Mouse (Mus musculus): ENCODE data around the gene 2610318N02Rik. TPM values are rescaled to one million over a fixed set of nuclear protein-coding genes. Genes with fewer than 3 reads are reported as not detected.
A peak's percentile ranks its signal among the peaks of the same experiment; 100 is the strongest.

2610318N02Rik gene
- total RNA-seq, 2 experiments from 2014 or later = not detected

DNA sequence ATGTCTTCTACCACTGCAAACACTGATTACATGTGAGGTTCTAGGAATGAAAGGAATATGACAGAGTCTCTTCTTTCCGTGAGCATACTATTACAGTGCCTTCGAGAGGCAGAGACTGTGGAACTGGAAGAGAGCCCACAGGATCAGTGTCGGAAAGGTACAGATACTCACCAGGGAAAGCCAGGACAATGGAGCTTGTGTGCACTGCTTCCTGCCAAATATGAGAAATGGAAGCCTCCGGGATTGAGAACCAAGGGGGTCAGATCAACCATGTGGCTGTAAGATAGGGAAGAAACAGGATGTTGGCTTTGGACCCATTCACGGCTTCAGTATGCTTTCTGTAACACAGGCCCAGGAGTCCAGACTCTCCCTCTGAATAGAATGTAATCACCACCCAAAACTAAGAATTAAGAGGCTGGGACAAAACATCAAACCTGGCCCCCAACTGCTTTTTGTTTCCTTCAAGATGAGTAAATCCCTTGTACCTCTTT lies 7.6 kb downstream of the 2610318N02Rik start:
- DNase-seq = no peak
- intact Hi-C loops (cut with DNase I; ENCODE audit: low total_unique reads) = no loop called here

DNA sequence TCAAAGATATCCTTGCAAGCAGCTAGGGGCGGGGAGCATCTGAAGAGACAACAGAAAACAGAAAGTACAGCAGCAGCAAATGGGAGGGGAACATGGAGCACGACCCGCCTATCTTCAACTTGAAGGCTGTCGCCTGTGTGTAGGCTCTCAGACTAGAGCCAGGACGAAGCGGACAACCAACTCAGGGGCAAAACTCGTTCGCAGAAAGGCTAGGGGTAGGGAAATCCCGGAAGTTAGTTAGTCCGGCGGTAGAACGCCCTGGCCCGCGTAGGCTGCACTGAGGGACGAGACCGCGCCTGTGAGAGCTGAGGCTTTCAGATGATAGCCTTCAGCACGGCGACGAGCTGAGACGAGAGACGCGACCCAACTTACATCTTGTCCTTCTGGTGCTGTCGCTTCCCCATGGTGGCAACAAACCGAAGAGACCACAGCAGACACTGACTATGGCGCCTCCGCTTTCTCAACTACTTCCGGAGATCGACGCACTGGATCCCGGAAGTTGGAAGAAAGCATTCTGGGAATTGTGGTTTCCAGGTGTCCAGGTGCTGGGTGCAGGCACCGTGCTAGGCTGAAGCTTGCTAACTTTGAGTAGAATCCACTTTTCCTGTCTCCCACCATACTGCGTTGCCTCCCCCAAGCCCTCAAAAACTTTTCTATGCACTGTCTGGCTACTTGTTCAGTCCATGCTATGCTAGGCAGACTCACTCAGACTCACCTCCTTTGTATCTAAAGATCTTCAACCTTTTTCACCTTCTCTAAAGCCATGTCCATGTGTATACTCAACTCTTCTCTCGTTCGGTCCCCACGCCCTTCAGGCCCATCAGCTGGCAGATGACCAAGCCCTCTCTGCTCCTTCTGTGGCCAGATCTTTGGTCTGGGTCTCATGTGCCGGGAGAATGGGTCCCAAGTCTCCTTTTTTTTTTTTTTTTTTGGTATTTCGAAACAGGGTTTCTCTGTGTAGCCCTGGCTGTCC lies 13.9 kb downstream of the 2610318N02Rik start, which contains the start of gene Ppil2:
Gene Ppil2 (minus strand): TSS at position 487 of the 973 bp plus-strand sequence.
- intact Hi-C loops (cut with DNase I; ENCODE audit: low total_unique reads) = no loop called here
- DNase-seq = peak; percentile 51

DNA sequence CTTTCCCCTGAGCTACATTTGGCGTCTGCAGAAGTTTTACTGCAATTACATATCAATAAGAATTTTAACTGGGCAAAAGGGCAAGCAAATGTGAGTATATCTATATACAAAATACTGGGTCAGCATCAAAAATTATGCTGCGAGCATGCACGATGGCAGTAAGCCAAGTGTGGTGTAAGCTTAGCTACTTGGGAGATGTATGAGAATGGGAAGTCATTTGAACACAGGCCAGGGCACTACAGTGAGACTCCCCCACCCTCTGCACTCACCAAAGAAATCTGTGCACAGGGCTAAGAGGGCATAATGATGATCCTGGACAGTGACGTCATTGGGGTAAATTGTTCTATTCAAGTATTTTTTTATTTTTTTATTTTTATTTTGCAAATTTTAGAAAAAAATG lies 20.4 kb downstream of the 2610318N02Rik start:
- intact Hi-C loops (cut with DNase I; ENCODE audit: low total_unique reads) = no loop called here
- no peak for DNase-seq

DNA sequence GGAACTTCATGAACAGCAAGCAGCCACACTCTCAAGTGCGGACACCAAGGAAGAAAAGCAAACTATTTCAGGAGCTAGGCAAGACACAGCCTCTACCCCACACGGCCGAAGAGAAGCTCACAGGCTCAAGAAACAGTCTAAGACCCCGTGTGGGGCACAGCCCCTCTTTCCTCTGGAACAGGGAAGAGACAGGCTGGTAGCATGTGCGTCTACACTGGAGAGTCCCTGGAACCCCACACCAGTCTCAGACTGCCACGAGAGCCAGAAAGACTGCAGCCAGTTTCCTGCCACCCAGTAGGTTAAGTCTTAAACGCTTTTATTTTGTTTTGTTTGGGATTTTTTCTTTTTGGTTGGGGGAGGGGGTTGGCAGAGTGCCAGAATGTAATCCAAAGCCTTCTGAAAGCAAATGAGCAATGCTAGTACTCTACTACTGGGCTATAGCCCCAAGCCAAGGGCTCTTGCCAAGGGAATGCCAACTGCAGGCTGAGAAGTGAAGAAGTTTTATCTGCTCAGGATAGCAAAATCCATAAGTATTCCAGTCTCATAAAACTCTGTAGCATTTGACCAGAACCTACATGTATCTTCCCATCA lies 22.2 kb downstream of the 2610318N02Rik start:
- no peak for DNase-seq

DNA sequence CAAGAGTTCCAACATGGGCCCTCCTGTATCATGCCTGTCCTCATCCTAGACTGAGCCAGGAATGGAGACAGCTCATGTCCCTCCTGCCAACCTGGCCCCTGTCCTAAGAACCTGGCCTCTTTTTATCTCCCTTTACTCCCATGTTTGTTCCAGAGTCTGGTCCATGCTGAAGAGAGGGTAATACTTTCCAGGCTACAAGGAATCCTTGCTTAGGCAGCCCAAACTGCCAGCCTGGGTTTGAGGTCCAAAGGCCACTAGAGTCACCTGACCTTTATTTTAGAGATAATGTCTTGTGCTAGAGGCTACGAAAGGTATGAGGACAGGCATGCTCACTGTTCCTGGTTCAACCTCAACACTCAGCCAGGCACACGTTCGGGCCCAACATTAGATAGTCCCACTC lies 28.0 kb downstream of the 2610318N02Rik start:
- DNase-seq = no peak
- intact Hi-C loops (cut with DNase I; ENCODE audit: low total_unique reads) = no loop called here

More for the DNA sequence above, 22.2 kb downstream of the 2610318N02Rik start:
- intact Hi-C loops (cut with DNase I; ENCODE audit: low total_unique reads) = no loop called here

DNA sequence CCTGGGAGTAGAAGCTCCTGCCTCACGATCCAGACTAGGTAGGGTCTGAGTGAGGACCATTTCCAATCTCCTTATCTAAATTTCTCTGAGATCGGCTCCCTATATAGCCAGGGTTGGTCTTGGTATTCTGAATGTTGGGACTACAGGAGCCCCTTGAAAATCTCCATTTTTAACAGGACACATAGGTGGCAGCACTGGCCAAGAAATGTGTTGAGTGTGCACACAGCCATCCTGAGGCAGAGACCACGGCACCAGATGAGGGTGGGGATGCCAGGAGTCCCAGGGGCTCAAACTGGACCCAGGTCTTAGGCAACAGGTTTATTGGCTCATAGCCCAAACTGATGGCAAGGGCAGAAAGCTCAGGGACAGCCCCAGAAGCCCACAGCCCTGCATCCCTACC lies 36.6 kb downstream of the 2610318N02Rik start:
- DNase-seq = no peak
- intact Hi-C loops (cut with DNase I; ENCODE audit: low total_unique reads) = no loop called here

DNA sequence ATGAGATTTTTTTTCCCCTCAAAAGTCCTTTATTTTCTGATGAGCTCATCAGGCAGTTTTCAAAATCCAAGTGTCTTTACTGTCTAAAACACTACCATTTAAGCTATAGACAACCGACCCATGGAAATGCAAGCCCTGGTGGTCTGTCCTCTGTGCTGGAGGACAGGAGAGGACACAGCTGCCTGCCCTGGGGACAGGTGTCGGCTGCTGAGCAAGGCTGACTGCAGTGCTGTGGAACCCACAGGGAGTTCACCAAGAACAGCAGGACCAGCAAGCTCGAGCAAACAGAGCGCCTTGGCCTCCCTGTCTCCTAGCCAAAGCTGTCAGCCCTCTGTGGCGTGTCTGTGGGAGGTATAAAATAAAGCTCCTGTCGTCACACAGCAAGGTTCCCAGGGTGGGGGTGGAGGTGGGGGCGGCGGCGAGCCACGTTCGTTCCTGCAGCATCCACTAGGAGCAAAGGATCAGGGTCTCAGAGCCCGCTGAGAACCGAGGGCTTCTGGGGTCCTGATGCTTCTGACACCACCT lies 38.2 kb downstream of the 2610318N02Rik start:
- intact Hi-C loops (cut with DNase I; ENCODE audit: low total_unique reads) = no loop called here
- DNase-seq = no peak

DNA sequence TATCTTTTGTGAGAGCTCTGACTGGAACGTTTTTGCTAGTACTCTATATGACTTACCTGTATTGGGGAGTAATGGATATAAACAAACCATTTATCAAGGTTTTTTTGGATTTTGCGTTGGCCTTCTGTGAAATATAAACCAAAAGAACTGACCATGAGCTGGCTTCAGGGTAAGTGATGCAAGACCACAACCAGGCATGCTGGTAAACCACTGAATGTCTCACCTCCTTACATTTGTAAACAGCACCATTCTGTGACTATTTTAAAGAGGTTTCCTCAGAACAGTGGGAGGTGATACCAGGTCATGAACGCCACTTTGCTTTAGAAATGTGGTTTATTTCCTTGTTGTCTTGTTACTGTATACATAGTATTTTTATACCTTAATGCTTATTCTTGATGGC lies 38.7 kb downstream of the 2610318N02Rik start:
- intact Hi-C loops (cut with DNase I; ENCODE audit: low total_unique reads) = no loop called here
- no peak for DNase-seq

DNA sequence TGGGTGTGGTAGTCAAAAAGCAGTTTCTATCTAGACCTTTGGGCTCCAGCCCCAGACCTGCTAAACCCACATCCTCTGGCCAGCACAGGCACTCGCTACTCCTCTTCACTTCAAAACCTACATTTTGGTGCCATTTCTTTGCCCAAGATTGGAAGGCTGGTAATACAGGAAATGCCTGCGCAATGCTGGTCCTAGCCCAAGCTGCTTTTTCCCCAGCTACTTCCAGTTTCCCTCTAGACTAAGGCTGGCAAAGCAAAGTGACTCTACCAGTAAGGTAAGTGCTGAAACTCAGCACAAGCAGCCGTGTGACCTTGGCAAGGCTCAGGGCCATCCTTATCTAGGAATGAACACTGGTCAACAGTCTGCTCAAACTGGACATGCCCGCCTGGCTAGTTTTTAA lies 39.3 kb downstream of the 2610318N02Rik start:
- DNase-seq = no peak
- intact Hi-C loops (cut with DNase I; ENCODE audit: low total_unique reads) = no loop called here

DNA sequence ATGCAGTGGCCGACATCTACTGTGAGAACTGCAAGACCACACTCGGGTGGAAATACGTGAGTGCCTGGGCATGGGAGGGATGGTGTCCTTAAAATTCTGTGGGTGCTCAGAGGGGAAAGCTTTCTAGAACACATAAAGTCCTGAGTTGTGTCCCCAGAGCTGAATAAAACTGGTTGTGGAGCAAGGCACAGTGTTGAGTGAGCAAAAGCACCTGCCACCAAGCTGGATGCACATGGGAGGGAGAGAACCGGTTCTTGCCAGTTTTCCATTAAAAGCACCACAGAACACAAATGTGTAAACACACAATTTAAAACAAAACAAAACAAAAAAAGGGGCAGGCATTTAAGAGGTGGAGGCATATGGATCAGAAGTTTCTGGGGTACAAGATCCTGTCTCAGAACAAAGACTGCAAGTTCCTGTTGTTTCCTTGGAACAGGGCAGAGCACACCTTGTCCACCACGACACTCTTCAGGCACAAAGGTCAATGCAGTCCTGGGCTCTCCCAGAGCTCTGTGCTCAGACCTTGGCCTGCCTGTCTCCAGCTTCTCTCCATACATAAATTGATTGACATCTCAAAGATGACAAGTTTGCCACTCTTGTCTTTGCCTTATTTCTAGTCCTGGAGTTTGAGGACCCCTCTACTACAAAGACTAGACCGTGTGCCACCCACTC lies 42.7 kb downstream of the 2610318N02Rik start:
- DNase-seq = no peak
- intact Hi-C loops (cut with DNase I; ENCODE audit: low total_unique reads) = no loop called here

DNA sequence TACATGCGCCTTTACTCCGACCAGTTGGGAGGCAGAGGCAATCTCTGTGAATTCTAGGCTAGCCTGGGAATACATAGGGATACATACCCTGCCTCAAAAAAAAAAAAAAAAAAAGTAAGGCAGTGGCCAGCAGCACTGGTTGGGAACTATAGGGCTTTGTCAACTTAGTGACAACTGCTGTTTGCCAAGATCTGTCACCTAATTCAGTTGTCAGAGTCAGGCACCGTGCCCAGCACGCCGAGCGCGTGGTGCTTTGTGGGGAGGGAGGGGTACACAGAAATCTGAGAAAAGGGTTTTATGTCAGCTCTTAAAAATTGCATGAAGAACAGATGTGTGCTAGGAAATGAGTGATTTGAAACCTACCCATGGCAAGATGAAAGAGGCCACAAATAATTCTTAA lies 46.9 kb downstream of the 2610318N02Rik start:
- no peak for DNase-seq
- intact Hi-C loops (cut with DNase I; ENCODE audit: low total_unique reads) = no loop called here

DNA sequence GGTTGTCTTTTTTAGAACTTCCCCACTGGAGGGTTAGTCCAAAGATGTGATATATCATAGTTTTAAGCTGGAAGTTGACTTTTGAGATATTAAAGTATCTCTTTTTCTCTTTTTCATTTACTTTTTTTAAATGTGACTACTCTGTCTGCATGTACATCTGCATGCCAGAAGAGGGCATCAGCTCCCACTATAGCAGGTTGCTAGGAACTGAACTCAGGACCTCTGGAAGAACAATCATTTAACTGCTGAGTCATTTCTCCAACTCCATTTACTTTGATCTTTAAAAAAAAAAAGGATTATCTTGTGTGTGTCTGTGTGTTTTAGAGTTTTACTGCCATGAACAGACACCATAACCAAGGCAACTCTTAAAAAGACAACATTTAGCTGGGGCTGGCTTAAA lies 48.1 kb downstream of the 2610318N02Rik start:
- DNase-seq = no peak
- intact Hi-C loops (cut with DNase I; ENCODE audit: low total_unique reads) = no loop called here

DNA sequence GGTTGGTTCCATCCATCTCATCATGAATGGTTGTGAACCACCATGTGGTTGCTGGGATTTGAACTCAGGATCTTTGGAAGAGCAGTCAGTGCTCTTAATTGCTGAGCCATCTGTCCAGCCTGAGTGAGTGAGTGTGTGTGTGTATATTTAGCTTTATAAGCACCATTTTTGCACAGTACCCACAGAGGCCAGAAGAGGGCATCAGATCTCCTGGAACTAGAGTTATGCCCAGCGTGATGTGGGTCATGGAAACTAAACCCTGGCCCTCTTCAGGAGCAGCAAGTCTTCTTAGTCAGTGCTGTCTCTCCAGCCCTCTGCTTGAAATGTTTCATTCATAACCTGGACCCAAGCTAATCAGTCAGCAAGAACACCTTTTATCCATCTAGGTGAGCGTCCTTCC lies 48.7 kb downstream of the 2610318N02Rik start:
- intact Hi-C loops (cut with DNase I; ENCODE audit: low total_unique reads) = no loop called here
- no peak for DNase-seq

DNA sequence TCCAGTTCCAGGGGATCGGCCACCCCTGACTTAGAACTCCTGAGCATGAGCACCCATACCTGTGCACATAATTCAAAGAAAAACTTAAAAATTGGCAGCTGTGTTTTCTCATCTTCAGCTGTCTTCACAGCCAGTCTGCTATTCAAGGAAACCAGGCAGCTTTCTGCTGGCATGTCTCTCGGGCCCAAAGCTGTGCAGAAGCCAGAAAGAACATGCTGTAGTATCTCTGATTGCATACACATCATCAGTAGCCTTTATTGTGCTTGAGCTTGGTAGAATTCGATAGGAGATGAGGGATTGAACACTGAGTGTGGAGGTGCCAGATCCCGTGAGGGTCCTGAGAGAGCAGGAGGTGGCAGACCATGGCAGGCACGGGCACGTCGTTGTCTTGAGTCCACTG lies 52.0 kb downstream of the 2610318N02Rik start:
- intact Hi-C loops (cut with DNase I; ENCODE audit: low total_unique reads) = no loop called here
- DNase-seq = no peak

DNA sequence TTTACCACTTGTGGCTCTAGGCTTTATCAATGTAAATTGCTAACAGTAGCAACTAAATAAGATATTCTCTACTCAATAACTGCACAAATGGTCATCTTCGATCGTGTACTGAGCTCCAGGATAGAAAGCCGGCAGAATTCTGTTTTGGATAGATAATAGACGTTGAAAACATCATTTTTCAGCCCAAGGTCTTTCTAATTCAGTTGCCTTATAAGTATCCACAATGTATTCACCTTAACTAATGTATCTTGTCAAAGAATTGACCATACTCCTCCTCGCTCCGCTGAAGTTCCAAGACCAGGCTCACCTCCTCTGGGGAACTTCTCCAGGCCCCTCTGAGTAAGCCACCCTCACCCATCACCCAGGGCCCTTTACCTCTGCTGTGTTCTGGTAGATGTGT lies 54.3 kb downstream of the 2610318N02Rik start:
- no peak for DNase-seq
- intact Hi-C loops (cut with DNase I; ENCODE audit: low total_unique reads) = no loop called here

DNA sequence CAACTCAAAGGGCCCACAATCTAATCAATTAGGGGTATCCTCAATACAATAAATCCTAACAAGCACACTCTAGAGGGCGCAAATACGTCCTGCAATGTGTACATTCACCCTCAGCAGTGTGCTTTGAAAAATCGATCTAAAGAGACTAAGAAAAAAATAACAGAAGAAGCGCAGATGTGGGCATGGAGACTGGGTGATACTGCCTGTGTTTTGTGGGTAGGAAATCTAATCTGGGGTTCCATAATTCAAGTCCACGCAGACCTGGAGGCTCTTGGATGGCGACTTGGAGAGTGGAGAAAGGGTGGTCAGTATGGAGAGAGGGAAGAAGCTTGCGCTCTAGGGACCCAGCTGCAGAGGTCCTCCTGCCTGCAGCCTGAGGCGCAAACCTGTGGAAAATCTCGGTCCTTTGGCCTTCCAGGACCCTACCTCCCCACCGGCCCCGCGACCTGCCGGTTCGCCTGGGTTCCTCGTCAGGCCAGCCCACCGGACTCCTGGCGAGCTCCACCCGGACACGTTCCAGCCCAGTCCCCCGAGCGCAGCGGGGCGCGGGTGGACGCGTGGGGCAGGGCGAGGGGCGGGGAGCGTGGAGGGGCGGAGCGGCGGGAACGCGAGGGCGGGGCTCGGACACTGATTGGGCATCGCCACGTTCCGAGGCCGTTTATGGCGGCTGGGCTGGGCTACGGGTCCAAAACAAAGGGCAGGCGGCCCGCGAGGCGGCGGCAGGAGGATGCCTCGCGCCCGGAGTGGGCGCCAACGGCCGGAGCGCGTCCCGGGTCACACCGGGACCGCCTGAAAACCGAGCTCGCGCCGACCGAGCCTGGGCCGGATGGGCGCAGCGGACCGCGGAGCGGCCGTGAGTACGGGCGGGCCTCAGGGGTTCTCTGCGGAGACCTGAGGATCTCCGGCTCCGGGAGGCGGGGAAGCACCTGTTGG lies 55.2 kb downstream of the 2610318N02Rik start, which contains the start of gene Ypel1:
Gene Ypel1 (plus strand): TSS at position 186 of the 933 bp plus-strand sequence.
- intact Hi-C loops (cut with DNase I; ENCODE audit: low total_unique reads) = no loop called here
- peak; percentile 90 for DNase-seq

DNA sequence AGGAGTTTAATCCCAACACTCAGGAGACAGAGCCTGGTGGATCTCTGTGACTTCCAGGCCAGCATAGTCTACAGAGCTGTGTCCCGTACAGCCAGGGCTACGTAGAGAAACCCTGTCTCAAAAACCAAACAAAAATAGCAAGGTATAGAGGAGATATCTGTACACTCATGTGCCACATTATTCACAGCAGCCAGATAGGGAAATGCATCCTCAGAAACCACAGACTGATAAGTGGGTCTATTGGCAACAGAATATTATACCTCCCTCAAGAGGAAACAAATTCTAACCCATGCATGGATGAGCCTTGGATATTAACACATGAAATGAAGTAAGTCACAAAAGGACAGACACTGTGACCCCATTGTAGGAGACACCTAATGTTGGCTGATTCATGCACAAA lies 57.4 kb downstream of the 2610318N02Rik start:
- no peak for DNase-seq
- intact Hi-C loops (cut with DNase I; ENCODE audit: low total_unique reads) = no loop called here
